Mouse (Mus musculus): ENCODE data around the gene B230104I21Rik.

DNA sequence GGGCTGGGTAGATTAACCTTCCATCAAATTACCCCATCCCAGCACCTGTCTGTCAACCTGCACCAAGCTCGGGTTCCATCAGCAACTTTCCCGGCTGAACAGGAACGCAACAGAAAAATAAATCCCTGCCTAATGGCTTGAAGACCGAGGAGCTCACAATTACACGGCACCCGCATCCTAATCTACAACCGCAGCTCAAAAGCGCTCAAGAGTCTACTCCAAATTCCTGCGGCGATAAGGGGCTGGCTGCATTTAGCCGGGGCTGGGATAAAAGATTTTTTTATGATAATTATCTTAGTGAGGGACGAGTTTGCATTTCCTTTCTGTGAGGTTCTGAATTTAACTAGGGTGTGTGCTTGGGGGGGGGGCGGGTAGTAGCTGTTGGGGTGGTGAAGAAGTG lies 16.3 kb downstream of the B230104I21Rik start:
- TF ChIP-seq EP300 (IDR thresholded peaks at IDR 0.05; ENCODE audit: insufficient read depth, low read depth, low read length) (no peak), POLR2A (IDR thresholded peaks at IDR 0.05; ENCODE audit: insufficient read depth, low read length) (no peak)
